Mouse (Mus musculus) macrophage (primary cell): ENCODE measurements at regions not wholly inside any gene's neighbourhood (a gene's known extent, or its start where the extent isn't known, plus 50 kb on each side); places are given as distances from the start of the nearest gene placed in this dataset.
A peak's percentile ranks its signal among the peaks of the same experiment; 100 is the strongest.

Source experiments
- H3K27ac ChIP-seq: fragments of 350-480 bp; formaldehyde crosslinking; 2 replicates; pipeline ENCODE4 v1.9.0; 2021
- H3K36me3 ChIP-seq: fragments of 350-480 bp; formaldehyde crosslinking; 2 replicates; pipeline ENCODE4 v1.9.0; 2021; ENCODE audit errors: inconsistent target
- H3K4me3 ChIP-seq: fragments of 350-480 bp; formaldehyde crosslinking; 2 replicates; pipeline ENCODE4 v1.9.0; 2021; ENCODE audit errors: inconsistent target
- H3K79me2 ChIP-seq: fragments of 350-480 bp; formaldehyde crosslinking; 2 replicates; pipeline ENCODE4 v1.9.0; 2021; ENCODE audit errors: inconsistent target
- WGBS: methylation state at CpG from one replicate; pipeline ENCODE4 v1.1.7; 2026; ENCODE audit warnings: inconsistent platforms; ENCODE audit not compliant: missing documents; 5-methylcytosine and 5-hydroxymethylcytosine counted together

DNA sequence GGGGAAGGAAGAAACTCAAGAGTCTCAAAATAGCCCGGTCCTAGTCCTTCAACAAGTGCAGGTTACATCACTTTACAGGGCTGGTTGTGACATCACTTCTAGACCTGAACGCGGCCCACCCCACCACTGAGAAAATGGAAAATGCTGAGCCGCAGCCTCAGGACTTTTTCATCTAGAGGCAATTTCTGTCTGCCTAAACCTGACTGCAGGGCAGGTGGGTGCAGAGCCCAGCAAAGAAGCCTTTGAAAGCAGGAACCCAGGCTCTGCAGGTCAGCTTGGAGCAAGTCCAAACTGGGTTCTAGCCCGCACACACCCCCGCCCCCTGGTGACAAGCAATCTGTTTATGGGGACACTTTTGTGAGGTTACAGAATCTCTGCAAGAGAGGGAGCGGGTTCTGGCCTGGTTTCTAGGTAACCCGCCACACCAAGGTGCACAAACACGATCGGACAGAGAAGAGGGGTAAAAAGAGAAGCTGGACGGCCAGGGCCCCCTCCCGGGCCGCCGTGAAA, 96.7 kb downstream of the Tmco5 start:
- WGBS: 3% methylated on average over 14 of the region's 14 CpGs
- Histone ChIP-seq H3K4me3 (peak overlapping the region; percentile 51), H3K27ac (peak overlapping the region; percentile 97), H3K79me2 (peaks cover 11% of the 10 kb centered on the region), H3K36me3 (no peaks in the 10 kb centered on the region)

DNA sequence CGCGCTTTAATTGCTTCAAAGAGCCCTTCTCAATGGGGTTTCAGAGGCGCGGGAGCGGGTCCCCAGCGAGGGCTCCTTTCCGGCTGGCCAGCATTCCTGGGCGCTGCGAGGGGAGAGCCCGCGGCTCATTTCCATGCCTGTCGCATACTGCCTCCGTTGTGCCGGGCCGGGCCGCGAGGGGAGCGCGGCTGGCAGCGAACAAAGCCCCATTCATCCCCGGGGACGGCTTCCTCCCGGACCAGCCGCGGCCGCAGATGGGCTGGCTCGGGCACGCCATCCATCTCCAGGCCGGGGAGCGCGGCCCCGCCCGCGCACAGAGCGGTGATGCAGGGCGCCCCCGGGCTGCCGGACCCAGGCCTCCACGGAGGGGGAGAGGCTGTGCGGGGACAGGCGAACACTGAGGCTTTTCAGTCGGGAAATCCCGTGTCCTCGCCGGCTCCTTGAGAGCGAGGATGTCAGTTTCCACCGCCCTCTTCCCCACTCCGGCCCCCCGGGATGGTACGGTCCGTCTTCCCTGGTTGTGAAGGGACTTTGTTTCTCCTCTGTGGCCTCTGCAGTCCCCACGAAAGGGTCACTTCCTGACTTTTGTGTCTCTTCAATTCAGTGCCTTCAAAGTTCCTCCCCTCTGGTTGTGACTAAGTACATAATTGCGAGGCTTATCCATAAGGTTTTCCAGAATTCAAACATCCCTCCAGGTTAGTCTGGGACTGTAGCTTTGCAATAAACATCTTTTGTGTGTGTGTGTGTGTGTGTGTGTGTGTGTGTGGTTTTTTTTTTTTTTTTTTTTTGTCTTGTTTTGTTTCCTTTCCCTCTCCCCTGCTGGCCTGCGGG, 97.3 kb downstream of the Tmco5 start:
- Histone ChIP-seq H3K27ac (peak overlapping the region; percentile 97), H3K36me3 (no peaks in the 10 kb centered on the region), H3K79me2 (peaks cover 11% of the 10 kb centered on the region), H3K4me3 (peak overlapping the region; percentile 51)
- under 1% methylated on average over 54 of the region's 54 CpGs for WGBS

DNA sequence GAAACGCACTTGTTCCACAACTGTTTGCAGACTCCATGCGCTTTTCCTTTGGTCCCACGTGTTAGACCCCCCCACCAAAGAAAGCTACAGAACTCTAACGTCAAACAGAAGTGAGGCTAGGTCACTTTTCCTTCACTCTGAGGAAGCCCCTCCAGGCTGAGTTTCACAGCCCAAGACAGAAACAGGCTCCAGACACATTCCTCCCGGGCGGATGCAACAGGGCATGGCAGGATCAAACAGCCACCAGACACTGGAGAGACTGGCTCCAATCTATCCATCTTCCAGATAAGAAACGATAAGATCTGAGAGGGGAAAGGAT, 97.9 kb downstream of the Tmco5 start:
- H3K36me3 ChIP-seq: no peaks in the 10 kb centered on the region
- 32% methylated on average over 7 of the region's 7 CpGs for WGBS
- peak overlapping the region; percentile 97 for H3K27ac ChIP-seq
- H3K79me2 ChIP-seq: peaks cover 11% of the 10 kb centered on the region
- H3K4me3 ChIP-seq: peak overlapping the region; percentile 29

DNA sequence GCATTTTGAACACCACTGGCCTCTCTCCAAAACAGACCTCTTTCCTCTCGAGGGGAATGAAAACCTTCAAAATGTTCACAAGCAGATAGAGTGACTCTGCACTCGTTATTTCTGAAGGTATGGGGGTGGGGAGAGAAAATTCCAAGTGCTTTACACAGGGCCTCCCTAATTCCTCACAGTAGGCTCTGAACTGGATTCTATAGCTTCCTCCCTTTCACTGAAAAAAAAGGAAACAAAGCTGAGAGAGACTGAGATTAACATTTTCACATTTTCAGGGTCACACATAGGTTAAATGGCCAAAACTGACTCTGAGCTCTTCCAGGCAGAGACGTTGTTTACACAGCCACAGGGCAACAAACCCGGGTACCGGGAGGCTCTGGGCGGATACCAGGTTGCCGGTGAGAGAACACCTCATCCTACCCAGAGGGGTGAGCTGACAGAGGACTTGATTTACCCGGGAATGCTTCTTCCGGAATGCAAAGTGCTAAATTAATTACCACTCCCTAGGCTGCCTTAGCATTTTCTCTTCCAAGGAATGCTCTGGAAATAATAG, 98.5 kb downstream of the Tmco5 start:
- 69% methylated on average over 9 of the region's 9 CpGs for WGBS
- H3K27ac ChIP-seq: peak overlapping the region; percentile 97
- peaks cover 11% of the 10 kb centered on the region for H3K79me2 ChIP-seq
- H3K4me3 ChIP-seq: no peak overlapping the region
- no peaks in the 10 kb centered on the region for H3K36me3 ChIP-seq

DNA sequence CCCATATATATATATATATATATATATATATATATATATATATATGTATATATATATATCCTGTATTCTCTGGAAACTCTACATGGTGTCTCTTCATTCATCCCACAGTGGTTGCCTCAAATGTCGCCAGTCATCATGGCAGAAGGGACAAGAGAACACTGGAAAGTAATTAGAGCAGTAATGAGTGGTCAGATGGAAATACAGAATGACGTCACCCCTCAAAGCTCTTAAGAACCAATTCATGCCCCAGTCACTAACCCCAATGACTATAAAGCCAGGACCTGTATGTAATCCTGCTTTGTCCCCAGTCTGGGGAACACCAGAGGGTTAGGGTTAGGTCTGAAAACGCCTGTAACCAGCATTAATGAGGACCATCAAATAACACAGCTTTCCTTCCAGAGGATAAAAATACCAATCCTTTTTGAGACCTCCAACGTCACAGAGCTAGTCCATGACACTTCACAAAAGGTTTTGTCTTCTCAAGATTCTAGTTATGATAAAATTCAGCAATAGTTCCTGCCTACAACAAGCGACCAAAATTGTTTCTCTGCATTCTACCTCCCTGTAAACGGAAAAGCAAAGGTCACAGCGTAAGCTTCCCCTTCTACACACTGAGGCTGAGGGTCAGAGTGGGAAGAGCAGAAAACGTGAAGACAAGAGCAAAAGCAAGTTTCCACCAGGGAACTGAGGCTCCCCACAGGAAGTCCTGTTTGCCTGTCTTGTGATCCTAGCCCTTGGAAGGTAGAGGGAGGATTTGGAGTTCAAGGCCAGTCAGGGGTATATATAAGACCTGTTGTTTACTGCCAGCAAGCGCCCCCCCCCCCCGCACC, 99.5 kb downstream of the Tmco5 start:
- H3K27ac ChIP-seq: peak overlapping the region; percentile 3; the same call in 1 of the 2 replicates
- no peaks in the 10 kb centered on the region for H3K36me3 ChIP-seq
- peaks cover 11% of the 10 kb centered on the region for H3K79me2 ChIP-seq
- WGBS: 60% methylated on average over 10 of the region's 10 CpGs
- H3K4me3 ChIP-seq: no peak overlapping the region

DNA sequence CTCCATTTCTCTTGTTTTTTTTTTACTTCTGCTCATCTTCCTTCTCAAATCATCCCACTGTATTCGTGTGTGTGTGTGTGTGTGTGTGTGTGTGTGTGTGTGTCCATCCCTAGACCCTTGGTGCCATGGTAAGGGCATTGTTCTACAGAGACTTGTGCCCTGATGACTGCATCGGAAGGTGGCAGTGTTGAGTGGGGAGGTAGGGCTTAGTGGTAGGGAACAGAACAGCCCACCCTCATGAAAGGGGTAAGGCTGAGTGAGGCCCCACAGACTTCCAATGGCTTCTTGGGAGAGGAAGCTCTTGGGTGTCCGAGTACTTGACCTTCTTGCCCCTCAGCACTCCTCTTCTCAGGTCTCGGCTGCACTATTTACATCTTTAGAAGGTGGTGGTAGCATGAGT, 100.3 kb downstream of the Tmco5 start:
- peaks cover 11% of the 10 kb centered on the region for H3K79me2 ChIP-seq
- no peak overlapping the region for H3K4me3 ChIP-seq
- H3K36me3 ChIP-seq: no peaks in the 10 kb centered on the region
- H3K27ac ChIP-seq: peak overlapping the region; percentile 65; the same call in 1 of the 2 replicates
- WGBS: 98% methylated on average over 4 of the region's 4 CpGs

DNA sequence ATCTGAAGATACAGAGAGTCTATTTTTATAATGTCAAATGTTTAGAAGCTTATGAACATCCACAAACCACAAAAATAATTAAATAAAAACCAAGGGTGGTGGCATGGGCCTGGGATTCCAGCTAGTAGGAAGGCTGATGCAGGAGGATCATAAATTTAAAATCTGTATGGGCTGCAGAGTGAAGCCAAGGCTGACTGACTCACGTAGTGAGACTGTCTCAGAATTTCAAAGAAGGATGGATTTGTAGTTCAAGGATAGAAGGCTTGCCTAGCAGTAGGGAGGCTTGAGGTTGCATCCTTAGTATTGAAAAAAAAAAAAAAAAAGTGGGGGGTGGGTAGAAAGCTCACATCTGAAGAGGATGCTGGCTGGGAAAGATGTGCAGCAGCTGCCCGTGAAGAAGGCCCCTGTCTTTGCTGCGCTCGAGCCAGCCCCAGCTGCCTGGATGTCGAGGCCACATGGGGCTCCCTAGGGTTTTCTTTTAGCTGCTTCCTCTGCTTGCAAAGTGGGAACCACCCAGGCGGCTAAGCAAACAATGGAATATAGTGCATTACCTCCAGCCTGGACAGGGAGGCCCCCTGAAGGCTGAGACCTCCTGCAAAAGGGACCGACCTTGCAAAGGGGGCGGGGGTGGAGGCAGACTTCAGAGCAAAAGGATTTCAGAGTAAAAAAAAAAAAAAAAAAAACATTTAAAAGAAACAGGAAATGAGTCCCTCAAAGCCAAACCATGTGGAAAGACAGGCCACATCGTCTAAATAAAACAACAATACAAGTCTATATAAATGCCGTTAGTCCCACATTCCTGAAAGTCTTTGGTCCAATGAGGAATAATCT, 101.3 kb downstream of the Tmco5 start:
- Histone ChIP-seq H3K79me2 (peaks cover under 1% of the 10 kb centered on the region; the same call in 1 of the 2 replicates), H3K4me3 (no peak overlapping the region), H3K27ac (peak overlapping the region; percentile 65), H3K36me3 (no peaks in the 10 kb centered on the region)
- 20% methylated on average over 8 of the region's 10 CpGs for WGBS

DNA sequence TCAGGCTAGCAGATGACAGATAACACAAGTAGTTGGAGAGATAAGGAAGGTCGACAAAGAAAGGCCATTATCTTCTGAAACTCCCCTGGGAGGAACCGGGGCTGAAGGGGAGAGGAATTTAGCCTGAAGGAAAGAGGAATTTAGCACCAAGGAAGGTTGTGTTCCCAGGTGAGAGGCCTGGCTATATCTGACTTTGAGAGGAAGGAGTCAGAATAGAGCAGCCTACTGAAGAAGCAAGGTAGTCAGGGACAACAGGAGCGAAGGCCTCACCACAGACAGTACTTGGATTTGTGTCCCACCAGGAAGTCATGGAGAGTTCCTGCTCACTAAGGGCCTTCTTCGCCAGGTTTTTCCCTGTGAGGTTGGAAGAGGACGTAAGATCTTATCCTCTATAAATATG, 102.2 kb downstream of the Tmco5 start:
- peak overlapping the region; percentile 43 for H3K27ac ChIP-seq
- no peak overlapping the region for H3K4me3 ChIP-seq
- WGBS: 77% methylated on average over 5 of the region's 5 CpGs

DNA sequence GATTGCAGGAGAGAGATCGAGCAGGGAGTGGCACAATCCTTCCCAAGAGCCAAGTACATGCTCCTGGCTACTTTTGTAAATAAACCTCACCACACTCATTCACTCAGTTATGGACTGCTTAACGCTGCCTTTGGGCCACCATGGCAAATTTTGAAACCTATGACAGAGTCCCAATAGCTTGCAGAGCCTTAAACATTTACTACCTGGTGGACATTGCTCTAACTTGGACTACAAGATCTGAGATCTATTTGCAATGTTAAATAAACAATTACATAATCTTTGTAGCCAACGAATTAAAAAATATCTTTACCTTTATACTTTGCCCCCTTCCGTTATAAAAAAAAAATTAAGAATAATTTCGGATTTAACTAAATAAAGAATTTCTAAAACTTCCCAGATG, 104.9 kb downstream of the Tmco5 start:
- Histone ChIP-seq H3K27ac (peak overlapping the region; percentile 86), H3K79me2 (no peaks in the 10 kb centered on the region), H3K4me3 (no peak overlapping the region), H3K36me3 (no peaks in the 10 kb centered on the region)
- 95% methylated on average over 5 of the region's 5 CpGs for whole genome bisulfite sequencing

More for the DNA sequence above, 102.2 kb downstream of the Tmco5 start:
- Histone ChIP-seq H3K79me2 (no peaks in the 10 kb centered on the region), H3K36me3 (no peaks in the 10 kb centered on the region)

DNA sequence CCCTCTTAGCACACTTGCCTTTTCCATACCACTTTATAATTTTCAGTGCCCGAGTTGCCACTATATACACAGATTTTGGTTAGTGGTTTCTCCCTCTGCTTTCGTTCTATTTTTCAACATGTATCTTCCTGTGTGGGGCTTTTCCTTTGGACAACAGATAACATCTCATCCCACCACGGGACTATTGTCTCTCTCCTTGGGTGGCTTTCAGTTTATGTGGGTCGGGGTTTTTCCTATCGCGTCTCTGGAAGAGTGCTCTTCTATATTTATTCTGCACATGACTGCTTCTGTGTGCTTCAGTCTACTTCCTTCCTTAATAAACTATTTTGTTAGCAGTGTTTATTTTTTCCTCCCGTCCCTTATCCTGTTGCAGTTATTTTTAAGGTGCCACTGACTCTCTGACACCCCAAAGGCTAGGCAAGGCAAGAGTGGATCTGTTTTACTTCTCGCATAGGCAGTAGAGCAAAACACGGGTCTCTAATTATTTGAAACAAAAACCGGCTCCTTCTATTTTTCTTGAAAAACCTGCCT, 105.4 kb downstream of the Tmco5 start:
- Histone ChIP-seq H3K27ac (peak overlapping the region; percentile 86), H3K79me2 (no peaks in the 10 kb centered on the region), H3K36me3 (no peaks in the 10 kb centered on the region), H3K4me3 (no peak overlapping the region)
- 34% methylated on average over 10 of the region's 10 CpGs for WGBS

DNA sequence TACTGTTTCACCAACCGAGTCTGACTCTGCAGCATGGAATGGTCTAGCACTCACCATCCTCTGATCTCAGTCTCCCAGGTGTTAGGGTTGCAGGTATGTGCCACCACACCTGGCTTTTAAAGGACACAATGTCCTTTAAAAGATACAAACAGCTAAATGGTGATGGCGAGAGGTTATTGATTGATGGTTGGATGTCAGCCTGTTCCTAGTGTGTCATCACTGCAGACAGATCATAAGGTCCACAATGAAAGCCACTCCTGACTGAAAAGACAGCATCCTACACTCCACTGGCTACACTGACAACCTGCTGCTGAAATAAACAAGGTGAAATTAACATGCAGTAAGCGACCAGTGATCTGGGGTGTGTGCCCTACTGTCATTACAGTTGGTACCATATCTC, 106.1 kb downstream of the Tmco5 start:
- Histone ChIP-seq H3K79me2 (no peaks in the 10 kb centered on the region), H3K36me3 (no peaks in the 10 kb centered on the region), H3K27ac (peak overlapping the region; percentile 86), H3K4me3 (no peak overlapping the region)
- WGBS: 88% methylated on average over 3 of the region's 3 CpGs

DNA sequence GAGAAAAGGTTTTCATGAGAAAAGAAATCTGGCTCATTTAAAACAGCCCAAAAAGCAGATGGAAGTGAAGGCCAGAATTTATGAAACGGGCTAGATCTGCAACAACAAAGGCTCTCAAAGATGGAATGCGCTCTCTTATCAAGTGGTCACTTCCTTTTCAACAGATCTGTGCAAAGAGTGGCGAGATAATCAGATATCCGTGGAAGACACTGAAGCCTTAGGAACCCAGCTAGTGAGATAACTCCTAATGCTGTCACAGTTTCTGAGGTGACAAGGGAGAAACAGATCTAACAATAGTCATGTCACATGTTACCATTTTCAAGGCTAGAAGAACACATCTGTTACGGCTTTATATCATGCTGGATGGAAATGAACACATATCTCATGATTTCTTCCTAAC, 107.1 kb downstream of the Tmco5 start:
- H3K79me2 ChIP-seq: no peaks in the 10 kb centered on the region
- H3K4me3 ChIP-seq: no peak overlapping the region
- H3K36me3 ChIP-seq: no peaks in the 10 kb centered on the region
- H3K27ac ChIP-seq: no peak overlapping the region
- 79% methylated on average over 5 of the region's 5 CpGs for WGBS

DNA sequence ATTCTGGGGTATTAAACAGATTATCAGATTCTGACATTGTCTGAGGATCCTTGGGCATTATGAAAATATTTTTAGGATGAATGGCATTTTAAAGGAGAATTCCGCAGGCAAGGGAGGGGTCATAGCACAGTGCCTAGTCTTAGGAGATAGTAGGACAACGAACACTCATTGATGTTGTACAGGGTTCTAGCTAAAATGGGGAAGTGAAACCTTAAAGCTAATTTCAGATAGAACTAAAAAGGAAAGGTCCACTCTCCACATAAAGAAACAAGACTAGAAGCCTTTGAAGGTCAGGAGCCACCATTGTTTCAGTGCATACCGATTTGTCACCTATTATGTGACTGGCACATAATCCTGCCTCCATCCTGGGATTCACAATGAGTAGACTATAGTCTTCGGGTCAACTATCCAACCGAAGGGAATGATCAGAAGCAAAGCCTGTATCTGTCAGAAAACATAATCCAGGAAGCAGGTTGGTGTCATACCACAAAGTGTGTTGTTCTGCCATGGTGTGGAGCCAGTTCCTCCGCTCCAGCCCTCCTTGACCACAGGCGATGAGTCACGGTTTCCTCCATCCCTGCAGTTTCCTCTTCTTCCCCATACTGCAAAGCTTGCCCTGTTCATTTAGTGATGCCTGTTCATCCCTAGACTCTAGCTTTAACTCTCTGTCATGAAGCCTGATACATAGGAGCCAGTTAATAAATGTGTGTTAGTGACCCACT, 110.6 kb downstream of the Tmco5 start:
- WGBS: 5% methylated on average over 8 of the region's 8 CpGs
- no peak overlapping the region for H3K4me3 ChIP-seq
- H3K79me2 ChIP-seq: no peaks in the 10 kb centered on the region
- peak overlapping the region; percentile 97 for H3K27ac ChIP-seq
- H3K36me3 ChIP-seq: no peaks in the 10 kb centered on the region
